Mouse (Mus musculus): ENCODE measurements around the gene Slc6a19. TPM values are rescaled to one million over a fixed set of nuclear protein-coding genes. Genes with fewer than 3 reads are reported as not detected.

Gene Slc6a19
- polyA plus RNA-seq, 1 experiment: not detected

DNA sequence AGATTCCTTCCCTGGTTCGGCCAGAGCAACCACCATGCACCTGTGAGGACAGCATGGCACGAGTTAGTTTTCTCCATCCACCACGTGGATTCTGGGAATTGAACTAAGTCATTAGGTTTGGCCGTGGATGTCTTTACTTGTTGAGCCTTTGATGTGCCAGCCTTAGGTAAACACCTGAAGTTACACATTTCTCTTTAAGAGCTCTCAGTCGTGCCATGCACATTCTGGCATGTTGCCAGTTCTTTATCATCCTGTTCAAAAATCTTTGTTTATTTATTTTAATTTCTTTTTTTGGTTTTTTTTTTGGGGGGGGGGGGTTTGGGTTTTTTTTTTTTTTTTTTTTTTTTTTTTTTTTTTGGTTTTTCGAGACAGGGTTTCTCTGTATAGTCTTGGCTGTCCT is 66.8 kb downstream of the Slc6a19 start:
- TF ChIP-seq POLR2A (IDR thresholded peaks at IDR 0.05; ENCODE audit: borderline replicate concordance, low read depth, low read length) (no peak), CTCF (IDR thresholded peaks at IDR 0.05; ENCODE audit: low read depth, low read length) (no peak)
- H3K4me3 ChIP-seq (ENCODE audit: insufficient read depth, low read length): no peak overlapping the region
- H3K27ac ChIP-seq (ENCODE audit: insufficient read depth, low read depth, low read length): no peak overlapping the region
- no peaks in the 10 kb centered on the region for H3K4me1 ChIP-seq (ENCODE audit: control insufficient read depth, insufficient read depth, low read length)

DNA sequence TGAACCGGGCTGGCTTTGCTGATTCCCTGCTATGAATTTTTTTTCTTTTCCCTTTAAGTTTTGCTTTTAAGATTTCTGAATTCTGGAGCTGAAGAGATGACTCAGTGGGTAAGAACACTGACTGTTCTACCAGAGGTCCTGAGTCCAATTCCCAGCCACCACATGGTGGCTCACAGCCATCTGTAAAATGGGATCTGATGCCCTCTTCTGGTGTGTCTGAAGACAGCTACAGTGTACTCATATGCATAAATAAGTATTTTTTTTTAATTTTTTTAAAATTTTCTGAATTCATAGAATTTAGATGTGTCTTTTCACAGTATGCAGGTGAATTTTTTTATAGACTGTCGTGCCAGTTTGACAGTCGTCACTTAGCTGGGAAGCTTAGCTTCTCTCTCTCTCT is 72.8 kb downstream of the Slc6a19 start:
- H3K4me1 ChIP-seq (ENCODE audit: control insufficient read depth, insufficient read depth, low read length): no peaks in the 10 kb centered on the region
- no peak overlapping the region for H3K4me3 ChIP-seq (ENCODE audit: insufficient read depth, low read length)
- TF ChIP-seq POLR2A (IDR thresholded peaks at IDR 0.05; ENCODE audit: borderline replicate concordance, low read depth, low read length): no peak
- no peak for TF ChIP-seq CTCF (IDR thresholded peaks at IDR 0.05; ENCODE audit: low read depth, low read length)
- H3K27ac ChIP-seq (ENCODE audit: insufficient read depth, low read depth, low read length): no peak overlapping the region

Other genes with a start within 250 kb of the Slc6a19 start
- 39.5 and 45.3 TPM in 2 replicates for gene Lpcat1, start 237.7 kb downstream of the Slc6a19 start, polyA plus RNA-seq (2012; ENCODE audit: insufficient read depth, insufficient read length, missing spikeins)
- not detected in 2 replicates for gene Slc6a3, start 168.1 kb downstream of the Slc6a19 start, polyA plus RNA-seq (2012; ENCODE audit: insufficient read depth, insufficient read length, missing spikeins)
- gene Clptm1l, start 100.9 kb downstream of the Slc6a19 start, polyA plus RNA-seq (2012; ENCODE audit: insufficient read depth, insufficient read length, missing spikeins): 109 and 119 TPM in 2 replicates
- not detected in 2 replicates for gene Tert, start 78.0 kb downstream of the Slc6a19 start, polyA plus RNA-seq (2012; ENCODE audit: insufficient read depth, insufficient read length, missing spikeins)
- not detected in 2 replicates for gene Slc6a18, start 26.8 kb downstream of the Slc6a19 start, polyA plus RNA-seq (2012; ENCODE audit: insufficient read depth, insufficient read length, missing spikeins)
- 50.6 and 53.9 TPM in 2 replicates for gene Slc12a7, start 28.2 kb upstream of the Slc6a19 start, polyA plus RNA-seq (2012; ENCODE audit: insufficient read depth, insufficient read length, missing spikeins)
- gene Nkd2, start 142.8 kb upstream of the Slc6a19 start, polyA plus RNA-seq (2012; ENCODE audit: insufficient read depth, insufficient read length, missing spikeins): not detected in 2 replicates
- 14.5 and 20.3 TPM in 2 replicates for gene Trip13, start 232.9 kb upstream of the Slc6a19 start, polyA plus RNA-seq (2012; ENCODE audit: insufficient read depth, insufficient read length, missing spikeins)
- gene Brd9, start 232.9 kb upstream of the Slc6a19 start, polyA plus RNA-seq (2012; ENCODE audit: insufficient read depth, insufficient read length, missing spikeins): 40.7 and 48.0 TPM in 2 replicates

Data from bone marrow macrophage, adult 2 months (primary cell).